Mouse (Mus musculus): ENCODE measurements at regions not wholly inside any gene's neighbourhood (a gene's known extent, or its start where the extent isn't known, plus 50 kb on each side); places are given as distances from the start of the nearest gene placed in this dataset.
"Not testable (repeated sequence)": the region's sequence is repeated elsewhere in the genome, so short reads cannot be mapped to it uniquely, and the experiment has no call there.

DNA sequence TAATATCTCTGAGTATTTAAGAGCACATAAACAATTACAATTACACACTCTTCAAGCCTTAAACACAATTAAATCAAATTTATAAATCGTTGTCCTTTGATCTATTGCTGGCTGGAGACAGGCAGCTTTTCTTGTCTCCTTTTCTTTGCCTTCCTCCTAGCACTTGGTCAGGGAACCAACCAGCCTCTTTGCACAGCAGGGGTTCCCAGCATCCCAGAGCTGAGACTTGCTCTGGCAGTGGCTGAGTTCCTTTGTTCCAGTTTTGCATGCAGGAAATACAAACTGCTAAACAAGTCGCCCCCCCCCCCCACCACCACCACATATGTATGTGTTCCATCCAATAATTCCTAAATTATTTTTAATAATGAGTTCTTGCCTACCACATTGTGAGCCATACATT lies 166.7 kb downstream of the Dio2 start:
- WGBS: 12% methylated on average over 2 of the region's 2 CpGs
- TF ChIP-seq CTCF (IDR thresholded peaks at IDR 0.05; ENCODE audit: insufficient read depth, low read depth, low read length) (no peak), POLR2A (IDR thresholded peaks at IDR 0.05; ENCODE audit: insufficient read depth, low read depth, low read length) (no peak)
- no peaks in the 10 kb centered on the region for H3K4me1 ChIP-seq (ENCODE audit: control insufficient read depth, insufficient read depth, low read length)
- H3K4me3 ChIP-seq (ENCODE audit: insufficient read depth, low read depth, low read length): no peak overlapping the region
- no peak overlapping the region for H3K27ac ChIP-seq (ENCODE audit: insufficient read depth, low read depth, low read length)

DNA sequence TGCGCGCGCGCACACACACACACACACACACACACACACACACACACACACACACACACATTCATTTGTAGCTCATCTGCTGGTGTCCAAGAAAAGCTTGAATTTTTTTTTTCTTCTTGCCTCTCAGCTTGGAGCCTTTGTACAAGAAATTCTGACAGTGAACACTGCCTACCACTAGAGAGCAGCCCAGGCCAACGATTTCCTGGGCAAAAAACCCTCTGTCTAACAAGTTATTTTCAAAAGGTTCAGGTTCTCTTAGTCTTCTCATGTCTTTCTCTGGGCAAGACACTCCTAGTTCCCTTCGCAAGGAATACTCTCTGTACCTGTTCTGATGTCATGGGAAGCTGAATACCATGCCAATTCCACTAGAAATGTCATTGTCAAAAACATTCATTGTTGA lies 171.9 kb downstream of the Dio2 start:
- H3K4me1 ChIP-seq (ENCODE audit: control insufficient read depth, insufficient read depth, low read length): no peaks in the 10 kb centered on the region
- 78% methylated on average over 6 of the region's 6 CpGs for WGBS
- H3K27ac ChIP-seq (ENCODE audit: insufficient read depth, low read depth, low read length): no peak overlapping the region
- TF ChIP-seq CTCF (IDR thresholded peaks at IDR 0.05; ENCODE audit: insufficient read depth, low read depth, low read length): no peak
- H3K4me3 ChIP-seq (ENCODE audit: insufficient read depth, low read depth, low read length): no peak overlapping the region

DNA sequence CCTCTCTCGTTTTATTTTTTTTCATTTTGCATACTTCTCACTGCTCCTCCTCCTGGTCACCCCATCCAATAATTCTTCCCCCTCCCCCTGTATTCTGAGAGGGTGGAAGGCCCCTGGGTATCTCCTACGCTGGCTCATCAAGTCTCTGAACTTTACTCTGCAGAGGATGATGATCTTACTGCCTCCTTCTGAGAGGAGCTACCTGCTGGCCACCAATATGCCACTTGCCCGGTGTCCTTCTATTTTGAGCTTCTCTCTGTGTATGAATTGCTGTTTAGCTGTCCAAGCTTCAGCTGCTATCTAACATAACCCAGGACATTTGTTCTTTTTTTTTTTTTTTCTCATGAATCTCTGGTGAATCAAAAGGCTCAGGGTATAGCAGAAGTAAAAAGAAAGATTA lies 173.2 kb downstream of the Dio2 start:
- H3K4me3 ChIP-seq (ENCODE audit: insufficient read depth, low read depth, low read length): no peak overlapping the region
- H3K4me1 ChIP-seq (ENCODE audit: control insufficient read depth, insufficient read depth, low read length): no peaks in the 10 kb centered on the region
- no peak overlapping the region for H3K27ac ChIP-seq (ENCODE audit: insufficient read depth, low read depth, low read length)
- 75% methylated on average over 3 of the region's 3 CpGs for WGBS
- TF ChIP-seq CTCF (IDR thresholded peaks at IDR 0.05; ENCODE audit: insufficient read depth, low read depth, low read length) (no peak), POLR2A (IDR thresholded peaks at IDR 0.05; ENCODE audit: insufficient read depth, low read depth, low read length) (no peak)

DNA sequence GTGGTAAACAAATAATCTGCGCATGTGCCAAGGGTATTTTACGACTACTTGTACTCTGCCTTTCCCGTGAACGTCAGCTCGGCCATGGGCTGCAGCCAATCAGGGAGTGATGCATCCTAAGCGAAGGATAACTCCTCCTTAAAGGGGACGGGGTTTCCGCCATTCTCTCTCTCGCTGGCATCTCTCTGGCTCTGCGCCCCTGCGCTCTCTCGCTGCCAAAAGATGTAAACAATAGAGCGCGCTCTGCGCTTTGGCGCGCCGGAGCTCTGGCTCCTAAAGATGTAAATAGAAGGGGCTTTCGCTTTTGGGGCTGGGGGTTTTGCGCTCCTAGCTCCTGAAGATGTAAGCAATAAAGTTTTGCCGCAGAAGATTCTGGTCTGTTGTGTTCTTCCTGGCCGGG lies 173.6 kb downstream of the Dio2 start:
- H3K27ac ChIP-seq (ENCODE audit: insufficient read depth, low read depth, low read length); H3K4me1 ChIP-seq (ENCODE audit: control insufficient read depth, insufficient read depth, low read length); H3K4me3 ChIP-seq (ENCODE audit: insufficient read depth, low read depth, low read length): not testable (repeated sequence)
- 88% methylated on average over 20 of the region's 22 CpGs for WGBS

DNA sequence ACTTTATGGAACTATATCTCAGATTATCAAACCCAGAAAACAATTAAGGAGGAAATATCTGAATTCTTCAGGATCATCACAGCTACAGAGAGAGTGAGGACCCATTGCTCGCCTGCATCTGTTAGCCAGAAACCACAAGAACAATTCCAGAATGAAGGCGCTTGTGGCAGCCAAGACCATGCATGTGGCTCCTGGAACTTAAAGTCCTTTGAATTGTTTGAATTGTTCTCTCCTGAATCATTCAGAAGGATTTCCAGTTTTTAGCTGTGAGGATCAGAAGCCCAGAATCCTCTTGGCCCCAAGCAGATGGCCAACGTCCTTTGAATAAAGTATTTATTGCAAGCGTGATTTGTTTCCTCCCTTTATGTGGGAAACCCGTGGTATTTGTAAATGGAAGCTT lies 195.9 kb downstream of the Dio2 start:
- H3K27ac ChIP-seq (ENCODE audit: insufficient read depth, low read depth, low read length): no peak overlapping the region
- no peak overlapping the region for H3K4me3 ChIP-seq (ENCODE audit: insufficient read depth, low read depth, low read length)
- no peaks in the 10 kb centered on the region for H3K4me1 ChIP-seq (ENCODE audit: control insufficient read depth, insufficient read depth, low read length)
- TF ChIP-seq CTCF (IDR thresholded peaks at IDR 0.05; ENCODE audit: insufficient read depth, low read depth, low read length): no peak
- 82% methylated on average over 5 of the region's 5 CpGs for WGBS

Measured in olfactory bulb, adult 2 months (tissue).